Mouse (Mus musculus): Measurements from ENCODE around the gene Arap2.

- TF ChIP-seq CTCF (IDR thresholded peaks at IDR 0.05) (no peak), EP300 (IDR thresholded peaks at IDR 0.05; ENCODE audit: insufficient read depth, low read depth, low read length) (no peak)
These were observed 82.8 kb downstream of the Arap2 start for GRCm38 (mm10) chr5:62683207-62683606.

All from heart, adult 2 months (tissue).